Mouse (Mus musculus): Measurements from ENCODE around the gene Suco.

- no peak for TF ChIP-seq CTCF (IDR thresholded peaks at IDR 0.05; ENCODE audit: borderline replicate concordance, extremely low read depth, insufficient read depth, insufficient read length)
- TF ChIP-seq POLR2A (IDR thresholded peaks at IDR 0.05; ENCODE audit: borderline replicate concordance, extremely low read depth, insufficient read depth, insufficient read length, poor library complexity, severe bottlenecking), result no peak
Measured at GRCm38 (mm10) chr1:161792687-161792969, 83.9 kb downstream of the Suco start.
